Mouse (Mus musculus) left cerebral cortex, adult 11 months (tissue): Measurements from ENCODE around the gene AC170998.1.
A peak's percentile ranks its signal among the peaks of the same experiment; 100 is the strongest.

Source experiments
- DNase-seq: peaks from one replicate; pipeline ENCODE4 v3.0.0; 2022; ENCODE audit warnings: low spot score

AC170998.1 gene

GRCm38 (mm10) chr17:28725783-28726182, at the start of gene AC170998.1:
TSS of gene AC170998.1 (plus strand) at chr17:28726083.
- DNase-seq = no peak

GRCm38 (mm10) chr17:28682311-28683084, 43.4 kb upstream of the AC170998.1 start:
- no peak for DNase-seq

- DNase-seq = no peak
Observed at GRCm38 (mm10) chr17:28683601-28684000, 42.3 kb upstream of the AC170998.1 start.

- DNase-seq = no peak
Observed at GRCm38 (mm10) chr17:28684631-28685030, 41.3 kb upstream of the AC170998.1 start.

GRCm38 (mm10) chr17:28687354-28687753, 38.5 kb upstream of the AC170998.1 start:
- DNase-seq = no peak

GRCm38 (mm10) chr17:28689586-28690283, 36.1 kb upstream of the AC170998.1 start, which contains the start of gene Slc26a8:
TSS of gene Slc26a8 (minus strand) at chr17:28690233.
- no peak for DNase-seq

GRCm38 (mm10) chr17:28690776-28691686, 34.9 kb upstream of the AC170998.1 start, which contains the start of gene Mapk14:
TSS of gene Mapk14 (plus strand) at chr17:28691329.
- peak; percentile 99 for DNase-seq

GRCm38 (mm10) chr17:28691687-28692340, 34.1 kb upstream of the AC170998.1 start:
- no peak for DNase-seq

GRCm38 (mm10) chr17:28692341-28692710, 33.6 kb upstream of the AC170998.1 start:
- DNase-seq = peak; percentile 27

- no peak for DNase-seq
Observed at GRCm38 (mm10) chr17:28693086-28693485, 32.8 kb upstream of the AC170998.1 start.

- no peak for DNase-seq
Observed at GRCm38 (mm10) chr17:28694078-28694477, 31.8 kb upstream of the AC170998.1 start.

GRCm38 (mm10) chr17:28694832-28695231, 31.1 kb upstream of the AC170998.1 start:
- no peak for DNase-seq

GRCm38 (mm10) chr17:28696641-28697040, 29.2 kb upstream of the AC170998.1 start:
- DNase-seq = no peak

- DNase-seq = peak; percentile 42
Observed at GRCm38 (mm10) chr17:28697290-28698195, 28.3 kb upstream of the AC170998.1 start.

- DNase-seq = no peak
Observed at GRCm38 (mm10) chr17:28698245-28698644, 27.6 kb upstream of the AC170998.1 start.

- DNase-seq = no peak
Observed at GRCm38 (mm10) chr17:28698672-28699071, 27.2 kb upstream of the AC170998.1 start.

- DNase-seq = no peak
Observed at GRCm38 (mm10) chr17:28699789-28700188, 26.1 kb upstream of the AC170998.1 start.

GRCm38 (mm10) chr17:28701171-28701570, 24.7 kb upstream of the AC170998.1 start:
- no peak for DNase-seq

GRCm38 (mm10) chr17:28701737-28702136, 24.1 kb upstream of the AC170998.1 start:
- no peak for DNase-seq

GRCm38 (mm10) chr17:28702646-28703045, 23.2 kb upstream of the AC170998.1 start:
- DNase-seq = no peak

- no peak for DNase-seq
Observed at GRCm38 (mm10) chr17:28706697-28707096, 19.2 kb upstream of the AC170998.1 start.
